ENCODE assay signal across 8 mouse cellular contexts in genomic region chr1:168380241-168380770, GRCm38 (mm10). TPM values are rescaled to one million over a fixed set of nuclear protein-coding genes. Genes with fewer than 3 reads are reported as not detected.
DNase-seq lines count a peak whose midpoint lies in the region; ATAC-seq and TF ChIP-seq lines count a peak whose summit lies in the region.

No protein-coding gene starts in this region.

- WGBS in midbrain, postnatal 0 days, result 68% methylated on average over 9 of the region's 9 CpGs
- 78% methylated on average over 9 of the region's 9 CpGs for WGBS in midbrain, embryonic 11.5 days

- peak; percentile 36 for DNase-seq in midbrain, postnatal 0 days (ENCODE audit: low spot score)
- DNase-seq in midbrain, embryonic 11.5 days (ENCODE audit: low spot score, missing footprints), result no peak
- peak; percentile 43 for DNase-seq in heart, adult 8-10 months (ENCODE audit: low spot score)
- DNase-seq in kidney, postnatal 14 days, result peak; percentile 72
- DNase-seq in spleen, postnatal 10 days (ENCODE audit: low spot score in 2 of 2), result no peak
- no peak for DNase-seq in B cell, adult 2 months
- DNase-seq in testis, postnatal 14 days (ENCODE audit: low spot score), result no peak
- no peak for DNase-seq in retina, embryonic 14.5 days (ENCODE audit: low spot score)

- H3K27me3 ChIP-seq in midbrain, postnatal 0 days (ENCODE audit: insufficient read depth, low read length), result no peaks in the 10 kb centered on the region
- H3K27me3 ChIP-seq in midbrain, embryonic 11.5 days (ENCODE audit: control insufficient read depth, insufficient read depth, low read length), result no peaks in the 10 kb centered on the region

- no peak for ATAC-seq in midbrain, postnatal 0 days (ENCODE audit: low FRiP score)
- no peak for ATAC-seq in midbrain, embryonic 11.5 days (ENCODE audit: low FRiP score)

- peaks cover 28% of the 10 kb centered on the region for H3K4me1 ChIP-seq in midbrain, postnatal 0 days (ENCODE audit: insufficient read depth, low read length)
- H3K4me1 ChIP-seq in midbrain, embryonic 11.5 days (ENCODE audit: control insufficient read depth, insufficient read depth, low read length), result peaks cover 47% of the 10 kb centered on the region

- no peak for TF ChIP-seq CTCF in midbrain, postnatal 0 days (IDR thresholded peaks at IDR 0.05)

- H3K4me3 ChIP-seq in midbrain, postnatal 0 days (ENCODE audit: low read depth, low read length), result no peak overlapping the region
- H3K4me3 ChIP-seq in midbrain, embryonic 11.5 days (ENCODE audit: low read depth, low read length), result no peak overlapping the region

- H3K9ac ChIP-seq in midbrain, postnatal 0 days (replicated peaks; ENCODE audit: low read length, poor library complexity, severe bottlenecking), result no peak overlapping the region
- no peak overlapping the region for H3K9ac ChIP-seq in midbrain, embryonic 11.5 days (ENCODE audit: low read length)

- no peaks in the 10 kb centered on the region for H3K36me3 ChIP-seq in midbrain, postnatal 0 days (ENCODE audit: insufficient read depth, low read length)
- no peaks in the 10 kb centered on the region for H3K36me3 ChIP-seq in midbrain, embryonic 11.5 days (ENCODE audit: control insufficient read depth, insufficient read depth, low read length)

- no peaks in the 10 kb centered on the region for H3K9me3 ChIP-seq in midbrain, postnatal 0 days (ENCODE audit: low read length)
- no peaks in the 10 kb centered on the region for H3K9me3 ChIP-seq in midbrain, embryonic 11.5 days (ENCODE audit: control insufficient read depth, low read length)

- H3K4me2 ChIP-seq in midbrain, postnatal 0 days (ENCODE audit: low read depth, low read length, poor library complexity, severe bottlenecking), result no peak overlapping the region
- H3K4me2 ChIP-seq in midbrain, embryonic 11.5 days, result no peak overlapping the region

- H3K27ac ChIP-seq in midbrain, postnatal 0 days (ENCODE audit: low read depth, low read length), result no peak overlapping the region
- no peak overlapping the region for H3K27ac ChIP-seq in midbrain, embryonic 11.5 days (ENCODE audit: low read depth, low read length)

RNA-seq across cellular contexts. Expression of gene Pbx1, which starts 51.8 kb away (rescaled TPM):
- 83.4 and 104 TPM in 2 replicates for total RNA-seq in midbrain, postnatal 0 days (2014; rRNA removed)
- polyA plus RNA-seq in midbrain, postnatal 0 days (2015; fragmentation: Nextera tagmentation; extraction: Ambion mirVana), result 50.6 and 57.6 TPM in 2 replicates
- polyA plus RNA-seq in midbrain, embryonic 11.5 days (2014; fragmentation: Nextera tagmentation; extraction: Ambion mirVana), result 49.3 and 57.3 TPM in 2 replicates
- total RNA-seq in heart, adult 8-10 months (2022), result 10 to 100 TPM; 48.1 to 60.7 (median 56.2) TPM

Comparison
In these comparisons a context has a peak if more than half of its experiments do, and no peak if none do; other contexts are left out.
1. DNase-seq: peak in midbrain, postnatal 0 days (single experiment), heart, adult 8-10 months (single experiment) and kidney, postnatal 14 days (single experiment); none in midbrain, embryonic 11.5 days (single experiment), spleen, postnatal 10 days (0 of 2), B cell, adult 2 months (0 of 2), testis, postnatal 14 days (single experiment) and retina, embryonic 14.5 days (single experiment).